Mouse (Mus musculus) gastrocnemius, postnatal 25 days (tissue): ENCODE results near the gene Tbata. TPM values are rescaled to one million over a fixed set of nuclear protein-coding genes. Genes with fewer than 3 reads are reported as not detected.
A peak's percentile ranks its signal among the peaks of the same experiment; 100 is the strongest.

Source experiments
- DNase-seq: peaks from one replicate; pipeline ENCODE4 v3.0.0; 2022
- total RNA-seq, 2 experiments: library from RNA; stranded (reverse); gene quantifications; 1 replicate in 1 of 2; 2 replicates in 1 of 2; pipeline ENCODE4 v1.2.3; 2021

Tbata gene
- total RNA-seq, 2 experiments from 2014 or later, result not detected

DNA sequence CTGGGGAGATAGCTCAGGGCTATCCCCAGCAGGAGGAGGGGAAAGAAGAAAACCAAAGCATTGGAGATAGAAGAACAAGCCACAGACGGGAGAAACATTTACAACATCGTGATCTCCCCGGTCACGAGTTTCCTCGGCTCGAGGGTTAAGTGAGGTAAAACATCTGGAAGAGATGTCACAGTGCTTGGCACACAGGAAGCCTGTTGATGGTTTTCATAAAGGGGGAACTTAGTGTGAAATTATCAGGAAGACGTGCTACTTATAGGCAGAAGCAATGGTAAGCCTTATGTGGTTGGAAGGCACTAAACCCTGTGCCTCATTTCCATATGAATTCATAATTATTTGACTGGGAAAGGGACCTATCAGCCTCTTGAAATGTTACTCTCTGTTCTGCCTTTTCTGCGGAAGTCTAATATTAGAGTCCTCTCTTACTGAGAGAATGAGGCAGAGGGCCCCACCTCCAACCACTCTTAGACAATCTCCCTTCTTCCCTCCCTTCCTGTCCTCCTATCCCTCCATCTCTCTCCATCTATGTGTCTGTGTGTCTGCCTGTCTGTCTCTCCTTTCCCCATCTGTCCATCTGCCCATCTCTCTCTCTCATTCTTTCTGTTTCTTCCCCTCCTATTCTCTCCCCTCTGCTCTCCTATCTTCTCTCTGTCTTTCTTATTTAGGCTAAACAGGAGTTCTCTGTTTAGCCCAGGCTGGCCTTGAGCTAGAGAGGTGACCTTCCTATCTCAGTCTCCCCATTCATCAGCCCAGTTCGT lies 4.2 kb upstream of the Tbata start:
- DNase-seq, result no peak

- DNase-seq, result no peak
These were observed 3.4 kb upstream of the Tbata start for GRCm38 (mm10) chr10:61168393-61168792.

DNA sequence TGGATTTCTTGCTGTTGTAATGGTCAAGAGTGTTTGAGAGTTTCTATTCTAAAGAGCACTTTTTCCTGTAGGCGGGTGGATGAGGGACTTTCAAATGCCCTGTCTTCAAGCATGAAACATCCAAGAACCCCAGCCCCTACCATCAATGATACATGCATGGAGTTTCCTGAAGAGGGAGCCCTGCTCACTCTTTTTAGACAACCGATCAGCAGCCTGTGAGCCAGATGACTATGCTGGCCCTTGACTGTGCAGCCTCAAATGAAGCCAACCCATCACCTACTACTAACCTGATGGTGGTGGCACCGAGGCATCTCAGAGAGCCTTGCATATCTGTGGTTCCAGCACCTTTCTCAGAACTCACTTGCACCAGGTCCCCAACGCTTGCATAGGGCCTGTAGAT lies 742 bp downstream of the Tbata start:
- no peak for DNase-seq

DNA sequence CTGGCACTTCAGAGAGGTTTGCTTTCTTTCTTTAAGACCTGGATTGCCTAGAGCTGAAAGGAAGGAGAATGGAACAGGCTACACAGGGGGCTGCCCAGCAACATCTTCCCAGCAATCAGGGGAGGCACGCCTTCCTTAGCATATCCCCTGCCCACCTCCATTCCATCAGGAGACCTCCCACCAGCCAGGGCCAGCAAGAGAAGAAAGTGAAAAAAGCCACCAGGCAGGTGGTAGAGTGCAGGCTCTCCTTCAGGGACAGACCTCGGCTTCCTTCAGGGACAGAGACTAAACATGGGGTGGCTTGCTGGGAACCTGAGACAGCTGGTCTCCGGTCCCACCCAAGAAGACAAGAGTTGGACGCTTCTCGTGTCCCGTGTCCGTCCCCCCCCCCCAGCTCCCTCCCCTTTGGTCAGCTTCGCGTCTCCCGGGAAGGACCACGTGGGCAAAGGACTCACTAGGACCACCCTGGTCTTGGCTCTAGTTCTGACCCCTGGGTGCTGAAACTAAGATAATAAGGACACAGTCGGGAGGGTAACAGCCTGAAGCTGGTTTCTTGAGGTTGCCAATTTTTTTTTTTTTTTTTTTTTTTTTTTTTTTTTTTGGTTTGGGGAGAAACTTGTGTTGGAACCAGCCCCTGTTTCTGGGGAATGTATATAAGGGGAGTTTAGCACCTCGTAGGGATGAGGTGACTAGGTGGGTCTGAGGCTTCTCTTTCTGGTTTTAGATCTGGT lies 3.1 kb downstream of the Tbata start:
- DNase-seq, result no peak

- DNase-seq, result no peak
These were observed 3.9 kb downstream of the Tbata start for GRCm38 (mm10) chr10:61175442-61176204.

DNA sequence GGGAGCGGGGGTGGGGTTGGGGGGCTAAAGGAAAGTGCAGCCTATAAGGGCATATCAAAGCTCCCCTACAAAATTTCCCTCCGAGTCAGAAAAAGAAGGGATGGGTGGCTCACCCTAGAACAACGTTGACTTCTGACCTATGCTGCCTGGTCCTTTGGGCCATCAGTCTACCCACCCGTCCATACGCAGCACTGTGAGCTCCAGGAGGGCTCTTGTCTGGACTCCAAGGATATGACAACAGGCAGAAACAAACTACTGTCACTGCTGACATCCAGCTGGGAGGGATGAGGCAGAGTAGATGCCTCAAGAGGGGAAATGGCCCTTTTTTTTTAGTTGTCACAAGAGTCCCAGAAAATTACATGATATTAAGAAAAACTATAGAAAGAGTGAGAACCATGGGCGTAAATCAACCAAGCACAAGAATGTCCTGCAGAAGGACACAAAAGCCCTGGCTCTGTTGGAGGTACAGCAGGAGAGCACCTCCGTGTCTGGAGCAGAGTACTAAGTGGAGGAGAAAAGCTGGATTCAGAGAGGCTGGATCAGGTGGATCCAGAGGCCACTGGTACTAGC lies 4.6 kb downstream of the Tbata start:
- DNase-seq, result no peak

DNA sequence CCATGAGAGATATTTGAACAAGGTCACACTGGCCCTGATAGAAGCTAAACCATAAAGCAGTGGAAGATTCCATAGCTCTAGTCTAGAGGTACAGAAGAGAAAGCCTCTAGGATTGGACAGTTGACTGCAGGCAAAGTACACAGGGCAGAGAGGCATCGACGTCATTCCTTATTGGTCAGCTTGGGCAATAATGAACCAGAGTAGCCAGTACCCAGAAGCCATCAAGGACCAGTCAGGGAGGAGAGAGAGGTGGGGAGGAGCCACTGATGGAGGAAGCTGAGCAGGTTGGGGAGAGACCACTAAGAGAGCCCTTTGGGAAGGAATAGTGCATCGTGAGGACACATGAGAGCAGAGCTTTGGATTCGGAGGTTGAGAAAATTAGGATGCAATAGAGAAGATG lies 6.0 kb downstream of the Tbata start:
- DNase-seq, result no peak

- no peak for DNase-seq
These were observed 6.9 kb downstream of the Tbata start for GRCm38 (mm10) chr10:61178687-61179086.

GRCm38 (mm10) chr10:61179927-61180326 lies 8.2 kb downstream of the Tbata start:
- no peak for DNase-seq

GRCm38 (mm10) chr10:61187001-61187400 lies 15.2 kb downstream of the Tbata start:
- no peak for DNase-seq

DNA sequence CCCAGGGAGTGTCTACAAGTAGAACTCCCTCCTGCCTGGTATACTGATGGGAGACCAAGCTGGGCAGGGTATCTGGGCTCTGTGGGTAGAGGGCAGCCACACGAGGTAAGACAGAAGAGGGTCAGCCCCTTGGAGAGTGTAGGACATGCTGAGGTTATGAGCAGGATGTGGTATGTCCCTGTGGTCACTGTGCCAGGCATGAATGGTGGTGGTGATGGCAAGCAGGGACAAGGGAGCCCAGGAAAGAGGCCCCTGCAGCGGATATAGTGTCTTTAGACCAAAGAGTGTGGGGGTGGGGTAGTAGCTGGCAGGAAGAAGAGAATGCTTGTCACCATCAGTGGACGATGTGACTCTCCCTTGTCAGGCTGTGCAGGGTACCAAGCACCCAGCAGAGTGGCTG lies 16.3 kb downstream of the Tbata start:
- no peak for DNase-seq

GRCm38 (mm10) chr10:61194611-61195010 lies 22.9 kb downstream of the Tbata start:
- DNase-seq, result peak; percentile 65

DNA sequence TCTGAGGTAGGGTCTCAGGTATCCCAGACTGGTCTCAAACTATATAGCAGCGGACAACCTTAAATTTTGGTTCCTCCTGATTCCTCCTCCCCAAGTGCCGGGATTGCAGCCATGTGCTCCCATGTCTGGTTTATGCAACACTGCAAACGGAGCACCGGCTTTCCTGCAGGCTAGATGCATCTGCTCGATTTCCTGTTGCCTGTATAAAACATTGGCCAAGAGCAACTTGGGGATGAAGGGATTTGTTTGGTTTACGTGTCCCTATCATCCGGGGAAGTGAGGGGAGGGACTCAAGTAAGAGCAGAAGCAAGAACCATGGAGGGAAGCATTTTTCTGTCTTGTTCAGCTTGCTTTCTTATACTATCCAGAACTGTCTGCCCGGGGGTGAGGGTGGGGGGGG lies 23.5 kb downstream of the Tbata start:
- no peak for DNase-seq

DNA sequence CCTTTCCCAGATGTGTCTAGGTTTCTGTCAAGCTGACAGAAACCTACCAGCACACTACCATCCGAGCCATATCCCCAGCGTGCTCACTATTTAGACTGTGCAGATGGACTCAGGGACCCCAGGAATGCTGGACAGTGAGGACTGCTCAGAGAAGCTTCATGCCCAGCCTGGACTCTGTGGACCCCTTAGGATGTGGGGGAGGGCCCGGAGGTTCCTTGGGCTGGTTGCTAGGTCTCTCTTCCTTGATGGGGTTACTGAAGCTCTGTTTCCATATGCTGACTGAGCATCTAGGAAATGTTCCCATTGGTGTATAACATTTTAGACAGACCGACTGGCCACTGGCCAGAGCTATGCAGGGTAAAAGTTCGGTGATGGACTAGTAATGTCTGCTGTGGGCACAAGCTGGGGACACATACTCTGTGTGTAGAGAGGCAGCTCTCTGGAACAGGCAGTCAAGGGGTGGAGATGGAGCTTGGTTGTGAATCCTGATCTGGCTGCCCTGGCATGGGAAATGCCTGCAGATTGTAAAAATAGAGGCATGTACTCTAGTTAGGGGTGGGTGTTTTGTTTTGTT lies 24.1 kb downstream of the Tbata start:
- no peak for DNase-seq

GRCm38 (mm10) chr10:61199566-61200213 lies 27.9 kb downstream of the Tbata start:
- peak; percentile 51 for DNase-seq

GRCm38 (mm10) chr10:61200232-61200820 lies 28.6 kb downstream of the Tbata start:
- DNase-seq, result no peak

DNA sequence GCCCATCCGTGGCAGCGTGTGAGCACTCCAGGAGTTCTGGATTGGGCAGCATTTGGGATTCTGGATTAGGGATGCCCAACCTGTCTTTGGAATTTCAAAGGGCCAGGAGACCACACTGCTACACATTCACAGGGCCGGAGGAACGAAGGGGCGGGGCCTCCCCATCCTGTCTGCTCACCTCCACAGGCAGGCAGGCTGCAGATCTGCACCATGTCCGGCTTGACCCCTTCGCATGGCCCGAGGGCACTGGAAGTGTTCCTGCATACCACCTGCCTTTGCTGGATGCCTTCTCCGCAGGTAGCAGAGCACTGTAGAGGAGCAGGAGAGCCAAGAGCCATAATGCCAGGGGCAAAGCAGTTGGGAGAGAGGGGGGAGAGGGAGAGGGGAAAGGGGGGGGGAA lies 29.2 kb downstream of the Tbata start:
- DNase-seq, result no peak

DNA sequence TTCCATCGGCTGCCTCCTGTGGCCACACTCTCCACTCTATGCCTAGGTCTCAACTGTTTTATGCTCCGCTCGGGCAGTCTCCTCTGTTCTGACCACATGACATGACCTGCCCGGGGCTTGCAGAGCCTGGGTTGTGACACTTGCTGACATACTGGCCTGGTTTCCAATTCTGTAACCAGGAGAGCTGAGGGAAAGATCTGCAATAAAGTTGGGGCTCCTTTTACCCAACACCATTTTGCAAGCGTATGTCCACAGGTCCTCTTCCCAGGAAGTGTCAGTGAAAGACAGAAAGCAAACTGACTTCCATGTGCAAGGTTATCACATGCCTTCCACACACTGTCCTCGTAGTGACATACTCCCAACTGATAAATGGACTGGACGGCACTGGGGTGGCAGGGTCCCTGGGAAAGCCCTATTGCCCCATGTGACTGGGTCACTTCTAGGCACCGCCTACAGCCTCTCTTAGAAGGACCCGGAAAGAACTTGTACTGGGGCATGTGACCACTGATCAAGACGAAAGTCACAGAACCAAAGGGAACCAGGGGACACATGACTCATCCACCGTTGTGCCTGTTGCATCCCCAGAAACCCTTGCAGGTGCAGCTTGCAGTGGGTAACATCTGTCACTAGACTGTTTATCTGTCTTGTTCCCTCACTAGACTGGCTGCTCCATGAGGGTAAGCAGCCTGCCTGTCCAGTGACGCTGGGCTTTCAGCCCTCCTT lies 30.0 kb downstream of the Tbata start:
- no peak for DNase-seq

DNA sequence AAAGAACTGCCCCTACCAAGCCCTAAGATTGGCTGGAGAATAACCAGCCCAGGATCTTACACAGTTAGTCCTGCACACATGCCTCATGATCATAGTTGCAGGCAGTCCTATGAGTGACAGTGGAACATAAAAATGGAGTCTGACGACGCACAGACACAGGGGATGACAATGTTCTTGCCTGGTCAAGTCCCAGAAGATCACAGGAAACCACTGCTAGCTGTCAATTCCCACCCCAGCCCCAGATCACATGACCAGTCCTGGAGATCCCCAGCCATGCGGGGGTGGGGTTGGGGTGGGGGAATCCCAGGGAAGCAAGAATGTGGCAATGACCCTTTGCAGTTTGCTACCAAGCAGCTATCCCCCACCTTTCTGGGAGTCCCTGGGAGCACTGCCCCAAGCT lies 32.2 kb downstream of the Tbata start:
- no peak for DNase-seq

DNA sequence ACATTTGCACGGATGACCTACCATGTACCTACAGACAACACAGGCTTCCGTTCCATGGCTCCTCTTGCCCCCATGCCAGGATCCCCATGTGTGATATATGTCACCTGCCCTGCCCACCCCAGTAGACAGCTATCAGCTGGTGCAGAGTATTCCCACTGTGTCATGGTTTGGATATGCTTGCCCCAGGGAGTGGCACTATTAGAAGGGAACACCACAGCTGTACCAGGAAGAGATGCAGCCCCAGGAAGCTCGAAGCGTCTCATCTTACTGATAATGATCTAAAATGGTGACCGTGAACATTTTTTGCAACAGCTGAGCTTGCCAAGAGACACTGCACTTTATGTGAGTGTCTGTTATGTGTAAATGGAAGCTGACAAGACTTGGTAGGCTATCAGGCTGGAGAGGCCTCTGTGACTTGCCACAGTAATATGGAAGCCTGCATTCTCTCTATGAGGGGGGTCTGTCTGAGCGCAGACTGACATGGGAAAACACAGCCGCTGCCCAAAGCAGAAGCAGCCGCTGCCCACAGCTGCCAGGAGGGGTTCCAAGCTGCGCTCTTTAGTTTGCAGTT lies 36.4 kb downstream of the Tbata start:
- no peak for DNase-seq
